Mouse (Mus musculus) midbrain, postnatal 0 days (tissue): ENCODE results near the gene Pgf. TPM values are rescaled to one million over a fixed set of nuclear protein-coding genes. Genes with fewer than 3 reads are reported as not detected.
A peak's percentile ranks its signal among the peaks of the same experiment; 100 is the strongest.

Experiments
- ATAC-seq: fragments of 200-750 bp; cut with Nextera tagmentation; 2 replicates; pipeline ENCODE4 v1.8.0; 2017; ENCODE audit warnings: moderate number of reproducible peaks, mild to moderate bottlenecking, moderate TSS enrichment, moderate library complexity; ENCODE audit not compliant: low FRiP score
- DNase-seq: peaks from one replicate; pipeline ENCODE4 v3.0.0-alpha.2; 2015; ENCODE audit warnings: low spot score
- H3K27ac ChIP-seq: fragments of 300-500 bp; sonication (generic); 2 replicates; pipeline ENCODE4 v1.5.1; 2014; ENCODE audit warnings: low read depth, mild to moderate bottlenecking, low read length, mixed read lengths
- H3K27me3 ChIP-seq: fragments of 300-500 bp; sonication (generic); 2 replicates; pipeline ENCODE4 v1.6.1; 2014; ENCODE audit warnings: low read length, control low read depth, mixed read lengths; ENCODE audit not compliant: insufficient read depth
- H3K36me3 ChIP-seq: fragments of 300-500 bp; sonication (generic); 2 replicates; pipeline ENCODE4 v1.6.1; 2014; ENCODE audit warnings: low read length, control low read depth, mixed read lengths; ENCODE audit not compliant: insufficient read depth
- H3K4me1 ChIP-seq: fragments of 300-500 bp; sonication (generic); 2 replicates; pipeline ENCODE4 v1.6.1; 2014; ENCODE audit warnings: mild to moderate bottlenecking, control low read depth, antibody characterized with exemption, low read length, mixed read lengths; ENCODE audit not compliant: insufficient read depth
- H3K4me2 ChIP-seq: fragments of 300-500 bp; sonication (generic); 2 replicates; pipeline ENCODE4 v1.6.1; 2014; ENCODE audit warnings: low read depth, mild to moderate bottlenecking, low read length, mixed read lengths; ENCODE audit not compliant: poor library complexity, severe bottlenecking
- H3K4me3 ChIP-seq: fragments of 300-500 bp; sonication (generic); 2 replicates; pipeline ENCODE4 v1.5.1; 2014; ENCODE audit warnings: low read depth, mild to moderate bottlenecking, low read length, moderate library complexity
- H3K9ac ChIP-seq: fragments of 300-500 bp; sonication (generic); replicated peaks from 2 replicates; pipeline ENCODE4 v1.6.1; 2014; ENCODE audit warnings: mild to moderate bottlenecking, low read length, moderate library complexity, mixed read lengths; ENCODE audit not compliant: poor library complexity, severe bottlenecking
- H3K9me3 ChIP-seq: fragments of 300-500 bp; sonication (generic); 2 replicates; pipeline ENCODE4 v1.6.1; 2016; ENCODE audit warnings: low read length, control low read depth
- CTCF ChIP-seq: IDR thresholded peaks from 2 replicates; pipeline ENCODE4 v1.5.1; 2016; ENCODE audit warnings: antibody characterized with exemption, mild to moderate bottlenecking
- WGBS: fragments of 180-500 bp; shearing (Covaris S2); extraction: QIAGEN DNeasy Blood & Tissue Kit; methylation state at CpG from one replicate; pipeline ENCODE4 v1.1.7; 2014; 5-methylcytosine and 5-hydroxymethylcytosine counted together
- polyA plus RNA-seq: library from polyadenylated mRNA; unstranded; fragments of >200 nt; fragmentation: Nextera tagmentation; extraction: Ambion mirVana; gene quantifications from 2 replicates; pipeline ENCODE4 v1.2.1, GENCODE M21; 2015
- total RNA-seq: library from RNA; depleted of rRNA; stranded (reverse); fragments of >200 nt; gene quantifications from 2 replicates; pipeline ENCODE4 v1.2.3, GENCODE M21; 2014

The Pgf gene
- total and polyA plus RNA-seq, 2 experiments from 2014 or later = 6.0 to 9.1 TPM

DNA sequence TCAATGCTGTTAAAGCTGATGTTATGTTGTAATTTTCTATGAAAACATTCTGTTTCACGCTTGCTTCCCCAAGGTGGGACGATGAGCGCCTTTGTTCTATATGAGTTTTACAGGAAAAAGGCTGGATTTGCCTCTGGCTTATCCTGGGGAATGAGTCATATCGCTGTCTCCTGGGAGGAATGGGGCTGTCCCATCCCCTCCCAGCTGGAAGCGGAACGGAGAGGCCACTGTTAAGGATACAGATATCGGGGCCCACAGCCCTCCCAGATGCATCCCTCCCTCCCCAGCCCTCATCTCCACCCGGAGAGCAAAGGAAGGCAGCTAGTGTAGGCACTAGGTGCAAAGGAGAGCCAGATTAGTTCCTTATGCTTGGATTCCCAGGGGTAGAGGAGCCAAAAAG lies 8.2 kb upstream of the Pgf start:
- no peaks in the 10 kb centered on the region for H3K4me1 ChIP-seq
- H3K9me3 ChIP-seq = no peaks in the 10 kb centered on the region
- no peak overlapping the region for H3K4me3 ChIP-seq
- no peak for ATAC-seq
- H3K4me2 ChIP-seq = no peak overlapping the region
- WGBS = 71% methylated on average over 8 of the region's 8 CpGs
- H3K36me3 ChIP-seq = no peaks in the 10 kb centered on the region
- TF ChIP-seq CTCF = no peak
- no peak for DNase-seq
- no peak overlapping the region for H3K9ac ChIP-seq
- no peak overlapping the region for H3K27ac ChIP-seq
- H3K27me3 ChIP-seq = no peaks in the 10 kb centered on the region

DNA sequence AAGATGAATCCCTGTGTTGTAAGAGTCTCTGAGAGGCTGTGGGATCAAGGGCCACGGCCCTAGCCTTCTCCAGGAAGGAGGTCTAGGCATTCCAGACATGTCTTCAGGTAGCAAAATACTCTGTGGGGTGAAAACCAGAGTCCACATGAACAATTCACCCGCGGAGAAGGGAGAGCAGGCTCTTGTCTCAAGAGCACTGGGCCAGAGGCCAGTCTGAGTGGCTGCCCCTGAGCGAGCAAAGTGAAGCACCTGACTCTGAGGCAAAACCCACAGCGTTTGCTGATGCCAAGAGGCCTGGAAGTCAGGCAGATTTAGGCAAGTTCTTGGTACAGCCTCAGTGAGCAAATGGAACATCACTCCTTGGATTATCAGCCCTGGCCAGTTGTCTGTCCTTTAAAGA lies 6.5 kb upstream of the Pgf start:
- Histone ChIP-seq H3K27me3 (no peaks in the 10 kb centered on the region), H3K36me3 (no peaks in the 10 kb centered on the region), H3K27ac (no peak overlapping the region), H3K4me3 (no peak overlapping the region), H3K4me1 (no peaks in the 10 kb centered on the region), H3K9me3 (no peaks in the 10 kb centered on the region), H3K9ac (no peak overlapping the region), H3K4me2 (no peak overlapping the region)
- DNase-seq (no peak), ATAC-seq (no peak)
- no peak for TF ChIP-seq CTCF
- WGBS = 71% methylated on average over 5 of the region's 5 CpGs

GRCm38 (mm10) chr12:85182898-85183297 lies 5.3 kb upstream of the Pgf start:
- WGBS = 57% methylated on average over 5 of the region's 5 CpGs
- H3K27ac ChIP-seq = no peak overlapping the region
- no peak overlapping the region for H3K4me2 ChIP-seq
- H3K4me1 ChIP-seq = no peaks in the 10 kb centered on the region
- ATAC-seq = no peak
- no peak overlapping the region for H3K9ac ChIP-seq
- no peak overlapping the region for H3K4me3 ChIP-seq
- H3K27me3 ChIP-seq = no peaks in the 10 kb centered on the region
- H3K36me3 ChIP-seq = no peaks in the 10 kb centered on the region
- TF ChIP-seq CTCF = no peak
- peak; percentile 64 for DNase-seq
- H3K9me3 ChIP-seq = no peaks in the 10 kb centered on the region

- Histone ChIP-seq H3K9ac (no peak overlapping the region), H3K4me1 (peaks cover under 1% of the 10 kb centered on the region; the same call in 1 of the 2 replicates), H3K9me3 (no peaks in the 10 kb centered on the region), H3K4me2 (no peak overlapping the region), H3K36me3 (no peaks in the 10 kb centered on the region), H3K27ac (no peak overlapping the region), H3K27me3 (no peaks in the 10 kb centered on the region), H3K4me3 (no peak overlapping the region)
- 8% methylated on average over 8 of the region's 8 CpGs for WGBS
- DNase-seq (peak; percentile 58), ATAC-seq (no peak)
- TF ChIP-seq CTCF = no peak
Measured at GRCm38 (mm10) chr12:85182345-85182643, 4.7 kb upstream of the Pgf start.

GRCm38 (mm10) chr12:85181475-85182344 lies 4.1 kb upstream of the Pgf start:
- H3K4me3 ChIP-seq = no peak overlapping the region
- no peak overlapping the region for H3K9ac ChIP-seq
- H3K36me3 ChIP-seq = no peaks in the 10 kb centered on the region
- H3K4me2 ChIP-seq = no peak overlapping the region
- DNase-seq (peak; percentile 48), ATAC-seq (no peak)
- H3K4me1 ChIP-seq = peaks cover 4% of the 10 kb centered on the region; the same call in 1 of the 2 replicates
- no peaks in the 10 kb centered on the region for H3K27me3 ChIP-seq
- no peak for TF ChIP-seq CTCF
- no peaks in the 10 kb centered on the region for H3K9me3 ChIP-seq
- no peak overlapping the region for H3K27ac ChIP-seq
- WGBS = 28% methylated on average over 14 of the region's 17 CpGs

GRCm38 (mm10) chr12:85178294-85178693 lies 704 bp upstream of the Pgf start:
- Histone ChIP-seq H3K4me2 (no peak overlapping the region), H3K27me3 (no peaks in the 10 kb centered on the region), H3K27ac (no peak overlapping the region), H3K4me1 (peaks cover 7% of the 10 kb centered on the region; the same call in 1 of the 2 replicates), H3K9ac (no peak overlapping the region), H3K4me3 (no peak overlapping the region), H3K36me3 (no peaks in the 10 kb centered on the region), H3K9me3 (no peaks in the 10 kb centered on the region)
- no peak for DNase-seq
- ATAC-seq = no peak
- 81% methylated on average over 2 of the region's 2 CpGs for WGBS
- no peak for TF ChIP-seq CTCF
